Comparison of ENCODE assay signal across 9 mouse cellular contexts in the genomic region with DNA sequence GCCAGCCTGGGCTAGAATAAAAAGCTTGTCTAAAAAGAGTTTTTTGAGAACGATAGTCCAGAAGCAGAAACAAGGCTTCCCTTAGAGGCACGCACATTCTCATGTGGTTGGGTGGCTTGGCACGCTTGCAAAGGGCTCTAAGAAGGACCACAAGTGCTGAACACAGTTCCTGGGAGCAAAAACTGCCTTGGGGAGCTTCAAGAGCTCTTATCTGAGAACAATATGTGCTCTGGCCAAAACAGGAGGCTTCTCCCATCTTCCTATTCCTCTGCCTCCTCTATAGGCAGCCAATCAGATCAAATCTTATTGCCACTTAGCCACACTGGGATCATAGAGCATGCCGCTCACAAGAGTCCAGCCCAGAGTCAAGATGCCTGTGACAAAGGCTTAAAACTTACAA. TPM values are rescaled to one million over a fixed set of nuclear protein-coding genes. Genes with fewer than 3 reads are reported as not detected.
A peak's percentile ranks its signal among the peaks of the same experiment; 100 is the strongest.
DNase-seq lines count a peak whose midpoint lies in the region; ATAC-seq and TF ChIP-seq lines count a peak whose summit lies in the region.
"Had no signal": no experiment of that assay in that cellular context is flagged by ENCODE, and none has a peak within 500 bp of the region (broad histone marks: within the 10 kb centered on the region; RNA-seq: fewer than 3 reads in every experiment).

No protein-coding gene starts in this region.

- peaks cover 60% of the 10 kb centered on the region for H3K79me2 ChIP-seq in liver, adult 2 months (ENCODE audit: control insufficient read depth, insufficient read depth, low read length)

- H3K27ac ChIP-seq in liver, adult 2 months (replicated peaks; ENCODE audit: insufficient read depth, low read depth, low read length): peak overlapping the region; percentile 78
- peak overlapping the region; percentile 74 for H3K27ac ChIP-seq in liver, embryonic 11.5 days (ENCODE audit: low read depth, low read length)

- 0 out of 2 replicates have a peak, but pooled peaks have one; percentile 31 for ATAC-seq in liver, embryonic 11.5 days (replicated peaks; ENCODE audit: low FRiP score)
- ATAC-seq in activated CD4-positive, CD25-positive, alpha-beta regulatory T cell, adult 4 months: no peak
- ATAC-seq: Patski had no signal

- no peak for TF ChIP-seq CTCF in liver, adult 2 months (IDR thresholded peaks at IDR 0.05; ENCODE audit: low read depth, low read length)

- no peak overlapping the region for H3K4me3 ChIP-seq in liver, adult 2 months (ENCODE audit: insufficient read depth, low read depth, low read length)
- H3K4me3 ChIP-seq in liver, embryonic 11.5 days (ENCODE audit: low read depth, low read length): no peak overlapping the region

- no peaks in the 10 kb centered on the region for H3K27me3 ChIP-seq in liver, adult 2 months (ENCODE audit: control insufficient read depth, insufficient read depth, low read length)
- no peaks in the 10 kb centered on the region for H3K27me3 ChIP-seq in liver, embryonic 11.5 days (replicated peaks; ENCODE audit: control insufficient read depth, insufficient read depth, low read length)
- H3K27me3 ChIP-seq: Patski had no signal

- no peaks in the 10 kb centered on the region; the same call in 1 of the 2 replicates for H3K36me3 ChIP-seq in liver, adult 2 months (ENCODE audit: control insufficient read depth, insufficient read depth, low read length)
- no peaks in the 10 kb centered on the region; the same call in 1 of the 2 replicates for H3K36me3 ChIP-seq in liver, embryonic 11.5 days (ENCODE audit: control insufficient read depth, insufficient read depth, low read length)

- WGBS in liver, adult 2 months: 68% methylated on average over 4 of the region's 4 CpGs
- WGBS in liver, embryonic 11.5 days: 77% methylated on average over 4 of the region's 4 CpGs

- no peak for DNase-seq in liver, adult 2 months (ENCODE audit: extremely low read depth, low read depth, low spot score)
- no peak for DNase-seq in liver
- peak; percentile 79 for DNase-seq in heart, adult 8-10 months (ENCODE audit: low spot score)
- DNase-seq in liver, embryonic 11.5 days (ENCODE audit: low spot score): no peak
- peak; percentile 28 for DNase-seq in skeletal muscle tissue, adult 2 months (ENCODE audit: low read depth, low spot score)
- no peak for DNase-seq in adrenal gland, adult (ENCODE audit: inconsistent age in 2 of 2, low spot score in 1 of 2)
- no peak for DNase-seq in spleen, postnatal 14 days (ENCODE audit: low spot score in 2 of 2)

- peaks cover 44% of the 10 kb centered on the region for H3K4me1 ChIP-seq in liver, adult 2 months (ENCODE audit: control insufficient read depth, insufficient read depth, low read length)
- H3K4me1 ChIP-seq in liver, embryonic 11.5 days (replicated peaks; ENCODE audit: control insufficient read depth, insufficient read depth, low read length): peaks cover 50% of the 10 kb centered on the region

- H3K9ac ChIP-seq in liver, adult 2 months (ENCODE audit: low read depth, low read length): no peak overlapping the region
- no peak overlapping the region; the same call in 1 of the 2 replicates for H3K9ac ChIP-seq in liver, embryonic 11.5 days (ENCODE audit: low read depth, low read length)

- H3K9me3 ChIP-seq in liver, embryonic 11.5 days (ENCODE audit: control insufficient read depth, low read length): no peaks in the 10 kb centered on the region

- H3K4me2 ChIP-seq in liver, embryonic 11.5 days: peak overlapping the region; percentile 8

- no peak for TF ChIP-seq POLR2A in liver, adult 2 months (IDR thresholded peaks at IDR 0.05; ENCODE audit: extremely low read depth, insufficient read depth, low read length)

RNA-seq across cellular contexts. Expression of a gene that starts 18.3 kb away (rescaled TPM):
- total RNA-seq in liver, adult 2 months (2014; rRNA removed): 23.0 and 27.7 TPM in 2 replicates
- polyA plus RNA-seq in liver, adult 2 months (2012; rRNA removed): 23.4 and 30.8 TPM in 2 replicates
- 100 to 1,000 TPM; 236 to 258 (median 249) TPM for total RNA-seq in heart, adult 8-10 months (2022)
- polyA plus RNA-seq in liver, embryonic 11.5 days (2014; fragmentation: Nextera tagmentation; extraction: Ambion mirVana): 149 and 176 TPM in 2 replicates
- polyA plus RNA-seq in activated CD4-positive, CD25-positive, alpha-beta regulatory T cell, adult 4 months (2017; shearing (Covaris generic)): 1 to 10 TPM; 4.5 to 8.8 TPM

Comparison
In these comparisons a context has a peak if more than half of its experiments do, and no peak if none do; other contexts are left out.
1. DNase-seq: peak in heart, adult 8-10 months (single experiment) and skeletal muscle tissue, adult 2 months (single experiment); none in liver, adult 2 months (single experiment), liver (single experiment), liver, embryonic 11.5 days (single experiment), adrenal gland, adult (0 of 2) and spleen, postnatal 14 days (0 of 2).